Mouse (Mus musculus) liver, adult 2 months (tissue): ENCODE measurements at regions not wholly inside any gene's neighbourhood (a gene's known extent, or its start where the extent isn't known, plus 50 kb on each side); places are given as distances from the start of the nearest gene placed in this dataset.

ENCODE experiments used
- DNase-seq: peaks from one replicate; pipeline ENCODE4 v3.0.0-alpha.2; 2011; ENCODE audit warnings: low read depth, low spot score; ENCODE audit errors: extremely low read depth
- H3K27ac ChIP-seq: fragments of 200-500 bp; replicated peaks from 2 replicates; pipeline ENCODE4 v1.5.1; 2012; ENCODE audit warnings: low read depth, mild to moderate bottlenecking, control low read depth, inconsistent platforms, low read length; ENCODE audit not compliant: insufficient read depth
- H3K27me3 ChIP-seq: fragments of 200-500 bp; 2 replicates; pipeline ENCODE4 v1.6.1; 2012; ENCODE audit warnings: mild to moderate bottlenecking, moderate library complexity, low read length, inconsistent platforms; ENCODE audit not compliant: control insufficient read depth, insufficient read depth
- H3K36me3 ChIP-seq: fragments of 200-500 bp; 2 replicates; pipeline ENCODE4 v1.6.1; 2012; ENCODE audit warnings: low read length, inconsistent platforms; ENCODE audit not compliant: control insufficient read depth, insufficient read depth
- H3K4me1 ChIP-seq: fragments of 200-500 bp; 2 replicates; pipeline ENCODE4 v1.6.1; 2011; ENCODE audit warnings: low read length; ENCODE audit not compliant: control insufficient read depth, insufficient read depth
- H3K4me3 ChIP-seq: fragments of 200-500 bp; 2 replicates; pipeline ENCODE4 v1.5.1; 2011; ENCODE audit warnings: low read depth, mild to moderate bottlenecking, control low read depth, low read length, moderate library complexity; ENCODE audit not compliant: insufficient read depth
- H3K79me2 ChIP-seq: fragments of 200-500 bp; 2 replicates; pipeline ENCODE4 v1.6.1; 2012; ENCODE audit warnings: inconsistent platforms, mild to moderate bottlenecking, low read length, moderate library complexity; ENCODE audit not compliant: control insufficient read depth, insufficient read depth
- H3K9ac ChIP-seq: fragments of 200-500 bp; 2 replicates; pipeline ENCODE4 v1.6.1; 2012; ENCODE audit warnings: low read depth, mild to moderate bottlenecking, control low read depth, inconsistent platforms, low read length
- CTCF ChIP-seq: fragments of 200-500 bp; IDR thresholded peaks from 2 replicates; pipeline ENCODE4 v1.5.1; 2011; ENCODE audit warnings: low read depth, low read length, control low read depth
- POLR2A ChIP-seq: fragments of 200-500 bp; IDR thresholded peaks from 2 replicates; pipeline ENCODE4 v1.6.1; 2011; ENCODE audit warnings: low read length, control low read depth; ENCODE audit not compliant: insufficient read depth; ENCODE audit errors: extremely low read depth
- WGBS: fragments of 180-500 bp; shearing (Covaris S2); methylation state at CpG from one replicate; pipeline ENCODE4 v1.1.7; 2018; 5-methylcytosine and 5-hydroxymethylcytosine counted together

- Histone ChIP-seq H3K9ac (no peak overlapping the region), H3K79me2 (no peaks in the 10 kb centered on the region), H3K4me3 (no peak overlapping the region), H3K27me3 (no peaks in the 10 kb centered on the region), H3K27ac (no peak overlapping the region), H3K36me3 (no peaks in the 10 kb centered on the region), H3K4me1 (no peaks in the 10 kb centered on the region)
- DNase-seq, result no peak
- WGBS, result 86% methylated on average over 5 of the region's 5 CpGs
- TF ChIP-seq POLR2A, result no peak
- no peak for TF ChIP-seq CTCF
Observed at GRCm38 (mm10) chr5:46732025-46732424, 874.6 kb upstream of the Lcorl start.

GRCm38 (mm10) chr5:46731297-46731696 lies 873.9 kb upstream of the Lcorl start:
- TF ChIP-seq CTCF (no peak), POLR2A (no peak)
- WGBS, result 82% methylated on average over 3 of the region's 3 CpGs
- Histone ChIP-seq H3K9ac (no peak overlapping the region), H3K4me1 (no peaks in the 10 kb centered on the region), H3K4me3 (no peak overlapping the region), H3K36me3 (no peaks in the 10 kb centered on the region), H3K27ac (no peak overlapping the region), H3K27me3 (no peaks in the 10 kb centered on the region), H3K79me2 (no peaks in the 10 kb centered on the region)
- DNase-seq, result no peak

- 36% methylated on average over 3 of the region's 3 CpGs for WGBS
- no peak for TF ChIP-seq POLR2A
- TF ChIP-seq CTCF, result no peak
- DNase-seq, result peak; percentile 78
Observed at GRCm38 (mm10) chr5:46709596-46709995, 852.2 kb upstream of the Lcorl start.

GRCm38 (mm10) chr5:46707845-46708244 lies 850.4 kb upstream of the Lcorl start:
- TF ChIP-seq POLR2A (no peak), CTCF (no peak)
- no peaks in the 10 kb centered on the region for H3K27me3 ChIP-seq

More at GRCm38 (mm10) chr5:46709596-46709995, 852.2 kb upstream of the Lcorl start:
- Histone ChIP-seq H3K79me2 (no peaks in the 10 kb centered on the region), H3K4me3 (no peak overlapping the region), H3K36me3 (no peaks in the 10 kb centered on the region), H3K27me3 (no peaks in the 10 kb centered on the region), H3K9ac (no peak overlapping the region), H3K27ac (no peak overlapping the region), H3K4me1 (peaks cover 3% of the 10 kb centered on the region; the same call in 1 of the 2 replicates)

GRCm38 (mm10) chr5:46707021-46707420 lies 849.6 kb upstream of the Lcorl start:
- WGBS, result 25% methylated on average over 5 of the region's 5 CpGs
- H3K27ac ChIP-seq, result 0 out of 2 replicates have a peak overlapping the region, but pooled peaks have one; percentile 32
- H3K27me3 ChIP-seq, result no peaks in the 10 kb centered on the region
- DNase-seq, result peak; percentile 92
- H3K4me1 ChIP-seq, result peaks cover 3% of the 10 kb centered on the region; the same call in 1 of the 2 replicates
- H3K9ac ChIP-seq, result no peak overlapping the region
- no peaks in the 10 kb centered on the region for H3K36me3 ChIP-seq
- TF ChIP-seq POLR2A (no peak), CTCF (no peak)
- H3K4me3 ChIP-seq, result no peak overlapping the region
- no peaks in the 10 kb centered on the region for H3K79me2 ChIP-seq

More at GRCm38 (mm10) chr5:46707845-46708244, 850.4 kb upstream of the Lcorl start:
- no peaks in the 10 kb centered on the region for H3K36me3 ChIP-seq
- H3K27ac ChIP-seq, result no peak overlapping the region
- H3K4me3 ChIP-seq, result no peak overlapping the region
- H3K4me1 ChIP-seq, result peaks cover 3% of the 10 kb centered on the region; the same call in 1 of the 2 replicates
- no peak overlapping the region for H3K9ac ChIP-seq
- 78% methylated on average over 1 of the region's 1 CpGs for WGBS
- DNase-seq, result peak; percentile 8
- no peaks in the 10 kb centered on the region for H3K79me2 ChIP-seq

GRCm38 (mm10) chr5:46678007-46678406 lies 820.6 kb upstream of the Lcorl start:
- H3K27me3 ChIP-seq, result no peaks in the 10 kb centered on the region
- no peak overlapping the region for H3K4me3 ChIP-seq
- DNase-seq, result no peak
- no peak for TF ChIP-seq POLR2A
- TF ChIP-seq CTCF, result no peak
- no peaks in the 10 kb centered on the region for H3K4me1 ChIP-seq
- H3K79me2 ChIP-seq, result no peaks in the 10 kb centered on the region
- H3K36me3 ChIP-seq, result no peaks in the 10 kb centered on the region
- H3K9ac ChIP-seq, result no peak overlapping the region
- H3K27ac ChIP-seq, result no peak overlapping the region
